Comparison of ENCODE assay signal across 29 mouse cellular contexts in genomic region chr1:180347907-180348306, GRCm38 (mm10). TPM values are rescaled to one million over a fixed set of nuclear protein-coding genes. Genes with fewer than 3 reads are reported as not detected.
DNase-seq lines count a peak whose midpoint lies in the region; ATAC-seq and TF ChIP-seq lines count a peak whose summit lies in the region.
"Had no signal": no experiment of that assay in that cellular context is flagged by ENCODE, and none has a peak within 500 bp of the region (broad histone marks: within the 10 kb centered on the region; RNA-seq: fewer than 3 reads in every experiment).

No protein-coding gene starts in this region.

- H3K27me3 ChIP-seq in kidney, embryonic 16.5 days (ENCODE audit: insufficient read depth, low read length): no peaks in the 10 kb centered on the region
- no peaks in the 10 kb centered on the region for H3K27me3 ChIP-seq in midbrain, embryonic 11.5 days (ENCODE audit: control insufficient read depth, insufficient read depth, low read length)
- H3K27me3 ChIP-seq in midbrain, postnatal 0 days (ENCODE audit: insufficient read depth, low read length): no peaks in the 10 kb centered on the region
- H3K27me3 ChIP-seq: embryonic facial prominence, embryonic 13.5 days; intestine, embryonic 15.5 days; limb, embryonic 13.5 days; Patski; stomach, embryonic 15.5 days had no signal

- H3K36me3 ChIP-seq in kidney, embryonic 16.5 days (ENCODE audit: insufficient read depth, low read length): no peaks in the 10 kb centered on the region
- H3K36me3 ChIP-seq in midbrain, embryonic 11.5 days (ENCODE audit: control insufficient read depth, insufficient read depth, low read length): no peaks in the 10 kb centered on the region
- no peaks in the 10 kb centered on the region for H3K36me3 ChIP-seq in midbrain, postnatal 0 days (ENCODE audit: insufficient read depth, low read length)
- H3K36me3 ChIP-seq: embryonic facial prominence, embryonic 13.5 days; heart, embryonic 12.5 days; intestine, embryonic 15.5 days; limb, embryonic 13.5 days; midbrain, embryonic 10.5 days; stomach, embryonic 15.5 days had no signal

- peaks cover 60% of the 10 kb centered on the region for H3K4me1 ChIP-seq in kidney, embryonic 16.5 days (ENCODE audit: insufficient read depth, low read length)
- H3K4me1 ChIP-seq in midbrain, embryonic 11.5 days (ENCODE audit: control insufficient read depth, insufficient read depth, low read length): no peaks in the 10 kb centered on the region
- H3K4me1 ChIP-seq in midbrain, postnatal 0 days (ENCODE audit: insufficient read depth, low read length): no peaks in the 10 kb centered on the region

- no peak overlapping the region for H3K9ac ChIP-seq in kidney, embryonic 16.5 days (replicated peaks; ENCODE audit: low read length)
- H3K9ac ChIP-seq in midbrain, embryonic 11.5 days (ENCODE audit: low read length): no peak overlapping the region
- H3K9ac ChIP-seq in midbrain, postnatal 0 days (replicated peaks; ENCODE audit: low read length, poor library complexity, severe bottlenecking): no peak overlapping the region
- H3K9ac ChIP-seq: embryonic facial prominence, embryonic 13.5 days; heart, embryonic 12.5 days; intestine, embryonic 15.5 days; limb, embryonic 13.5 days; liver, embryonic 14.5 days; stomach, embryonic 15.5 days had no signal

- intact Hi-C loops in gastrocnemius, adult 2 months (cut with DNase I): no loop called here

- H3K4me2 ChIP-seq in kidney, embryonic 16.5 days (replicated peaks; ENCODE audit: low read depth, low read length): no peak overlapping the region
- H3K4me2 ChIP-seq in midbrain, embryonic 11.5 days: no peak overlapping the region
- no peak overlapping the region for H3K4me2 ChIP-seq in midbrain, postnatal 0 days (ENCODE audit: low read depth, low read length, poor library complexity, severe bottlenecking)
- H3K4me2 ChIP-seq: embryonic facial prominence, embryonic 13.5 days; heart, embryonic 12.5 days; intestine, embryonic 15.5 days; limb, embryonic 13.5 days; stomach, embryonic 15.5 days had no signal

- no peak for TF ChIP-seq CTCF in gastrocnemius, adult 2 months (IDR thresholded peaks at IDR 0.05)
- no peak for TF ChIP-seq CTCF in midbrain, postnatal 0 days (IDR thresholded peaks at IDR 0.05)

- no peak for ATAC-seq in kidney, embryonic 16.5 days (ENCODE audit: low FRiP score, low TSS enrichment)
- ATAC-seq in midbrain, embryonic 11.5 days (ENCODE audit: low FRiP score): no peak
- ATAC-seq in midbrain, postnatal 0 days (ENCODE audit: low FRiP score): no peak
- ATAC-seq in megakaryocyte, adult 5-6 weeks (ENCODE audit: poor library complexity, severe bottlenecking): no peak
- ATAC-seq: hindbrain, embryonic 16.5 days; intestine, embryonic 15.5 days; midbrain, embryonic 16.5 days; Patski had no signal

- H3K4me3 ChIP-seq in gastrocnemius, adult 2 months: peak overlapping the region; percentile 13; the same call in 1 of the 2 replicates
- H3K4me3 ChIP-seq in kidney, embryonic 16.5 days (ENCODE audit: low read length): no peak overlapping the region
- no peak overlapping the region for H3K4me3 ChIP-seq in midbrain, embryonic 11.5 days (ENCODE audit: low read depth, low read length)
- H3K4me3 ChIP-seq in midbrain, postnatal 0 days (ENCODE audit: low read depth, low read length): no peak overlapping the region
- H3K4me3 ChIP-seq: embryonic facial prominence, embryonic 13.5 days; heart, embryonic 12.5 days; intestine, embryonic 15.5 days; layer of hippocampus, adult 2 months; left cerebral cortex, adult 2 months; limb, embryonic 13.5 days; midbrain, embryonic 10.5 days; myocyte; stomach, embryonic 15.5 days had no signal

- no peak overlapping the region for H3K27ac ChIP-seq in gastrocnemius, adult 2 months
- H3K27ac ChIP-seq in kidney, embryonic 16.5 days (ENCODE audit: low read length): 0 out of 2 replicates have a peak overlapping the region, but pooled peaks have one; percentile 12
- no peak overlapping the region for H3K27ac ChIP-seq in midbrain, embryonic 11.5 days (ENCODE audit: low read depth, low read length)
- no peak overlapping the region for H3K27ac ChIP-seq in midbrain, postnatal 0 days (ENCODE audit: low read depth, low read length)
- H3K27ac ChIP-seq: embryonic facial prominence, embryonic 13.5 days; intestine, embryonic 15.5 days; layer of hippocampus, adult 2 months; left cerebral cortex, adult 2 months; limb, embryonic 13.5 days; liver, embryonic 14.5 days; midbrain, embryonic 10.5 days; stomach, embryonic 15.5 days had no signal

- DNase-seq in gastrocnemius, adult 2 months: no peak
- DNase-seq in gastrocnemius, postnatal 4 days (ENCODE audit: low spot score in 2 of 2): no peak
- DNase-seq in kidney, postnatal 36 days: no peak
- peak; percentile 47 for DNase-seq in midbrain, embryonic 11.5 days (ENCODE audit: low spot score, missing footprints)
- no peak for DNase-seq in midbrain, postnatal 0 days (ENCODE audit: low spot score)
- DNase-seq: adrenal gland, postnatal 14 days; cerebellum, adult 11-12 months; cerebellum, adult 9-11 months; gastrocnemius, postnatal 25 days; heart, adult 18-20 months; heart, postnatal 4 days; kidney, adult 2 months; lung, postnatal 10 days; right cerebral cortex, postnatal 25 days had no signal

- no peaks in the 10 kb centered on the region for H3K9me3 ChIP-seq in kidney, embryonic 16.5 days (ENCODE audit: low read length)
- H3K9me3 ChIP-seq in midbrain, embryonic 11.5 days (ENCODE audit: control insufficient read depth, low read length): no peaks in the 10 kb centered on the region
- H3K9me3 ChIP-seq in midbrain, postnatal 0 days (ENCODE audit: low read length): no peaks in the 10 kb centered on the region
- H3K9me3 ChIP-seq: embryonic facial prominence, embryonic 13.5 days; heart, embryonic 12.5 days; intestine, embryonic 15.5 days; limb, embryonic 13.5 days; midbrain, embryonic 10.5 days; stomach, embryonic 15.5 days had no signal

- WGBS in kidney, embryonic 16.5 days: 51% methylated on average over 6 of the region's 6 CpGs
- 89% methylated on average over 6 of the region's 6 CpGs for WGBS in midbrain, embryonic 11.5 days
- WGBS in midbrain, postnatal 0 days: 79% methylated on average over 6 of the region's 6 CpGs

RNA-seq across cellular contexts. Expression of gene Itpkb, which starts 17.6 kb away (rescaled TPM):
- 10 to 100 TPM; 14.7 to 22.7 TPM for total RNA-seq in gastrocnemius, adult 2 months (2021)
- total RNA-seq in gastrocnemius, postnatal 4 days (2021): 10 to 100 TPM; 43.3 to 46.1 TPM
- 8.3 and 9.6 TPM in 2 replicates for polyA plus RNA-seq in kidney, embryonic 16.5 days (2015; fragmentation: Nextera tagmentation; extraction: Ambion mirVana)
- 1.9 and 2.0 TPM in 2 replicates for polyA plus RNA-seq in midbrain, embryonic 11.5 days (2014; fragmentation: Nextera tagmentation; extraction: Ambion mirVana)
- 12.2 and 13.9 TPM in 2 replicates for total RNA-seq in midbrain, postnatal 0 days (2014; rRNA removed)
- 2.0 and 2.2 TPM in 2 replicates for polyA plus RNA-seq in midbrain, postnatal 0 days (2015; fragmentation: Nextera tagmentation; extraction: Ambion mirVana)
- 11.5 and 12.9 TPM in 2 replicates for total RNA-seq in megakaryocyte, adult 5-6 weeks (2015)
- 10.9 and 13.6 TPM in 2 replicates for total RNA-seq in megakaryocyte, adult 5-6 weeks (2017)
